Mouse (Mus musculus) embryonic fibroblast, embryonic 13.5 days (primary cell): ENCODE results near the gene Pdss2.

ENCODE experiments used
- CTCF ChIP-seq: IDR thresholded peaks from 2 replicates; pipeline ENCODE4 v1.5.1; 2011; ENCODE audit warnings: mild to moderate bottlenecking, control low read depth, low read length, moderate library complexity, borderline replicate concordance; ENCODE audit not compliant: insufficient read depth
- POLR2A ChIP-seq: IDR thresholded peaks from 2 replicates; pipeline ENCODE4 v1.6.1; 2011; ENCODE audit warnings: low read depth, mild to moderate bottlenecking, control low read depth, low read length, moderate library complexity

GRCm38 (mm10) chr10:43211866-43212265 is 9.4 kb upstream of the Pdss2 start:
- 0 out of 2 replicates have a peak, but pooled peaks have one; percentile 5 for TF ChIP-seq CTCF
- TF ChIP-seq POLR2A, result no peak
